Mouse (Mus musculus): Measurements from ENCODE around the gene Tubb4a.
"Not testable (repeated sequence)": the region's sequence is repeated elsewhere in the genome, so short reads cannot be mapped to it uniquely, and the experiment has no call there.

Tubb4a gene

GRCm38 (mm10) chr17:57087049-57087832, at the start of gene Tubb4a:
TSS of gene Tubb4a (minus strand) at chr17:57087782.
- DNase-seq (ENCODE audit: low read depth, low spot score) = peak; percentile 42

GRCm38 (mm10) chr17:57135635-57136034, 48.1 kb upstream of the Tubb4a start:
- DNase-seq (ENCODE audit: low read depth, low spot score) = no peak

GRCm38 (mm10) chr17:57134693-57135092, 47.1 kb upstream of the Tubb4a start:
- DNase-seq (ENCODE audit: low read depth, low spot score) = no peak

- DNase-seq (ENCODE audit: low read depth, low spot score) = not testable (repeated sequence)
Measured at GRCm38 (mm10) chr17:57134021-57134420, 46.4 kb upstream of the Tubb4a start.

- no peak for DNase-seq (ENCODE audit: low read depth, low spot score)
Measured at GRCm38 (mm10) chr17:57131793-57132192, 44.2 kb upstream of the Tubb4a start.

- no peak for DNase-seq (ENCODE audit: low read depth, low spot score)
Measured at GRCm38 (mm10) chr17:57125853-57126622, 38.5 kb upstream of the Tubb4a start.

GRCm38 (mm10) chr17:57124792-57125191, 37.2 kb upstream of the Tubb4a start:
- DNase-seq (ENCODE audit: low read depth, low spot score) = no peak

- DNase-seq (ENCODE audit: low read depth, low spot score) = no peak
Measured at GRCm38 (mm10) chr17:57123192-57124118, 35.9 kb upstream of the Tubb4a start.

- peak; percentile 80 for DNase-seq (ENCODE audit: low read depth, low spot score)
Measured at GRCm38 (mm10) chr17:57121856-57122255, 34.3 kb upstream of the Tubb4a start.

- DNase-seq (ENCODE audit: low read depth, low spot score) = peak; percentile 93
Measured at GRCm38 (mm10) chr17:57118524-57119349, 31.2 kb upstream of the Tubb4a start.

- DNase-seq (ENCODE audit: low read depth, low spot score) = no peak
Measured at GRCm38 (mm10) chr17:57116801-57117200, 29.2 kb upstream of the Tubb4a start.

GRCm38 (mm10) chr17:57112768-57113474, 25.3 kb upstream of the Tubb4a start:
- DNase-seq (ENCODE audit: low read depth, low spot score) = no peak

GRCm38 (mm10) chr17:57110005-57110404, 22.4 kb upstream of the Tubb4a start:
- no peak for DNase-seq (ENCODE audit: low read depth, low spot score)

GRCm38 (mm10) chr17:57108666-57109171, 21.1 kb upstream of the Tubb4a start:
- DNase-seq (ENCODE audit: low read depth, low spot score) = no peak

- no peak for DNase-seq (ENCODE audit: low read depth, low spot score)
Measured at GRCm38 (mm10) chr17:57108040-57108665, 20.6 kb upstream of the Tubb4a start.

GRCm38 (mm10) chr17:57107064-57107463, 19.5 kb upstream of the Tubb4a start:
- DNase-seq (ENCODE audit: low read depth, low spot score) = no peak

- no peak for DNase-seq (ENCODE audit: low read depth, low spot score)
Measured at GRCm38 (mm10) chr17:57106035-57106368, 18.4 kb upstream of the Tubb4a start.

- DNase-seq (ENCODE audit: low read depth, low spot score) = peak; percentile 48
Measured at GRCm38 (mm10) chr17:57105181-57106034, 17.8 kb upstream of the Tubb4a start, which contains the start of gene Tnfsf9. TSS of gene Tnfsf9 (plus strand) at chr17:57105325.

- no peak for DNase-seq (ENCODE audit: low read depth, low spot score)
Measured at GRCm38 (mm10) chr17:57104496-57104895, 16.9 kb upstream of the Tubb4a start.
